Mouse (Mus musculus) C2C12 (cell line): ENCODE measurements around the gene Pde2a. TPM values are rescaled to one million over a fixed set of nuclear protein-coding genes. Genes with fewer than 3 reads are reported as not detected.

ENCODE experiments used
- H3K27me3 ChIP-seq: one replicate; pipeline ENCODE4 v1.6.1; 2011; ENCODE audit not compliant: control insufficient read depth, insufficient read depth, insufficient read length
- H3K36me3 ChIP-seq: one replicate; pipeline ENCODE4 v1.6.1; 2011; ENCODE audit not compliant: control insufficient read depth, insufficient read depth
- H3K4me3 ChIP-seq: one replicate; pipeline ENCODE4 v1.5.1; 2011; ENCODE audit warnings: mild to moderate bottlenecking, control low read depth; ENCODE audit not compliant: poor library complexity, insufficient read depth, severe bottlenecking
- H3K79me2 ChIP-seq: one replicate; pipeline ENCODE4 v1.6.1; 2011; ENCODE audit not compliant: control insufficient read depth, insufficient read depth
- H3K79me3 ChIP-seq: one replicate; pipeline ENCODE4 v1.6.1; 2011; ENCODE audit warnings: low read depth, control low read depth
- H3ac ChIP-seq: one replicate; pipeline ENCODE3; 2011; ENCODE audit warnings: low read depth; ENCODE audit not compliant: control insufficient read depth, insufficient read length
- CEBPB ChIP-seq: IDR thresholded peaks from one replicate; pipeline ENCODE4 v1.6.1; 2011; ENCODE audit warnings: low read depth, mild to moderate bottlenecking, control low read depth, moderate library complexity
- CTCF ChIP-seq: IDR thresholded peaks from one replicate; pipeline ENCODE4 v1.5.1; 2011; ENCODE audit not compliant: control insufficient read depth, insufficient read depth, insufficient read length
- FOSL1 ChIP-seq: IDR thresholded peaks from one replicate; pipeline ENCODE4 v1.8.0; 2011; ENCODE audit warnings: mild to moderate bottlenecking, low read length; ENCODE audit not compliant: poor library complexity, insufficient read depth, severe bottlenecking
- MAX ChIP-seq: IDR thresholded peaks from one replicate; pipeline ENCODE4 v1.6.1; 2011; ENCODE audit warnings: mild to moderate bottlenecking, control low read depth
- MYOD1 ChIP-seq: IDR thresholded peaks from one replicate; pipeline ENCODE4 v1.6.1; 2011; ENCODE audit warnings: low read depth; ENCODE audit not compliant: control insufficient read depth, insufficient read length
- MYOG ChIP-seq: IDR thresholded peaks from one replicate; pipeline ENCODE4 v1.6.1; 2011; ENCODE audit not compliant: control insufficient read depth, insufficient read length; ENCODE audit errors: extremely low read depth
- USF1 ChIP-seq: IDR thresholded peaks from one replicate; pipeline ENCODE4 v1.6.1; 2011; ENCODE audit warnings: low read depth, mild to moderate bottlenecking, control low read depth, moderate library complexity
- polyA plus RNA-seq: library from polyadenylated mRNA; unstranded; fragments of >200 nt; fragmentation: generic; extraction: Trizol; gene quantifications from one replicate; pipeline ENCODE4 v1.2.1, GENCODE M21; 2012; ENCODE audit warnings: missing spikeins

The Pde2a gene
- polyA plus RNA-seq, 1 experiment, result 2.9 TPM

DNA sequence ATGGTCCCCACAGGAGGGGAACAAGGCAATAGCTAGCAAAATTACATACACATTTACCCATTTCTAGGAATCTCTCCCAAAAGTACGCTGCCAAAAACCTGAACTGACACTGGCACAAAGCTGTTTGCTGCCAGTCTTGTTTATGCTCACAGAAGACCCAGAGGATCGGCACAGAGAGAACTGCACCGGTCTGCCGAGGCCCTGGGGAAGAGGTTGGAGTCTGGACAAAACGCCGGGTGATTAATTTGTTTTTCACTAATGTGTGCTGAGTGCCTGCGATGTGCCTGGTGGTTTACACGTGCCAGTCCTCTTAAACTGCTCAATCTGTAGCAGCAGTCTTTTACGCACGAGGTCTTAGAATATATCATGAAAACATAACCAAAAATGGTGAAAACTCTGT lies 113.6 kb downstream of the Pde2a start:
- Histone ChIP-seq H3K4me3 (no peak overlapping the region), H3K27me3 (peaks cover 10% of the 10 kb centered on the region), H3ac (no peak overlapping the region), H3K79me2 (no peaks in the 10 kb centered on the region), H3K79me3 (no peaks in the 10 kb centered on the region), H3K36me3 (no peaks in the 10 kb centered on the region)
- no peak for TF ChIP-seq MAX
- TF ChIP-seq MYOD1, result no peak
- TF ChIP-seq USF1, result no peak
- no peak for TF ChIP-seq CTCF
- TF ChIP-seq MYOG, result no peak
- no peak for TF ChIP-seq CEBPB
- no peak for TF ChIP-seq FOSL1

DNA sequence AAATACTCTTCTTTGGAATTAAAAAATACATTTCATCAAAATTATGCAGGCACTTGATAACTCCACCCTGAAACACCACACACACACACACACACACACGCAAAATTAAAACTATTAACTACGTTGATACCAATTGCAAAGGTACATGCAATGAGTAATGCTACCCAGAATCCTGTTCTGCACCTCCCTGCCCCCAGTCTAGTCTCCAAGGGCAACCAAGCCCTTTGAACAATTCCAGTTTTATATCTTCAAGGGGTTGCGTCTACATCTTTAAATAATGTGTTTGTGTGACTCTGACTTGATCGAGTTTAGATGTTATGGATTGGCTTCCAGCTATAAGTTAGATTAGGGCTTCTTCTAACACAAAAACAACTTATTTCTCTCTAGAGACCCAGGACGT lies 114.0 kb downstream of the Pde2a start:
- H3K27me3 ChIP-seq, result peaks cover 10% of the 10 kb centered on the region
- no peaks in the 10 kb centered on the region for H3K79me3 ChIP-seq
- H3K36me3 ChIP-seq, result no peaks in the 10 kb centered on the region
- H3K79me2 ChIP-seq, result no peaks in the 10 kb centered on the region
- no peak overlapping the region for H3K4me3 ChIP-seq
- no peak overlapping the region for H3ac ChIP-seq
- TF ChIP-seq USF1 (no peak), MAX (no peak), CTCF (no peak), MYOG (no peak), MYOD1 (no peak), CEBPB (no peak), FOSL1 (no peak)

DNA sequence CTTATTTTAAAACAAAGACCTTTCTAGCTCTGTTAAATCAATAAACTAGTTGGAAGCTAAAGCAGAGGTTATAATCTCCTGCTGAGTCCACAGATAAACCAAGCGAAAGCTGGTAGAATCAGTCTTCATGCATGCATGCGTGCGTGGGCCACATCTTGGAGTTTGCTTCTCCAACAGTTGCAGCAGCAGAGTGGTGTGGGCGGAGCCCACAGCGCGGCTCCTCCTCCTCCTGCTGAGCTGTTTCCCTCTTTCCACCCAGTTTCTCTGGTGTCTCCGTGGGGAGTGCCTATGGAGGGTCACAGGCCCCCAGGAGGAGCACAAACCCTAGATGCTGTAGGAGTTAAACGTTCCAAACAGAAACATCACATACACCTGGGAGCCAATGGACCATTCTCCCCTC lies 116.0 kb downstream of the Pde2a start:
- Histone ChIP-seq H3K27me3 (peaks cover 6% of the 10 kb centered on the region), H3K79me3 (no peaks in the 10 kb centered on the region), H3K79me2 (no peaks in the 10 kb centered on the region), H3K36me3 (no peaks in the 10 kb centered on the region), H3K4me3 (no peak overlapping the region), H3ac (no peak overlapping the region)
- no peak for TF ChIP-seq CTCF
- no peak for TF ChIP-seq USF1
- no peak for TF ChIP-seq MYOG
- no peak for TF ChIP-seq MAX
- TF ChIP-seq MYOD1, result no peak
- no peak for TF ChIP-seq CEBPB
- TF ChIP-seq FOSL1, result no peak

DNA sequence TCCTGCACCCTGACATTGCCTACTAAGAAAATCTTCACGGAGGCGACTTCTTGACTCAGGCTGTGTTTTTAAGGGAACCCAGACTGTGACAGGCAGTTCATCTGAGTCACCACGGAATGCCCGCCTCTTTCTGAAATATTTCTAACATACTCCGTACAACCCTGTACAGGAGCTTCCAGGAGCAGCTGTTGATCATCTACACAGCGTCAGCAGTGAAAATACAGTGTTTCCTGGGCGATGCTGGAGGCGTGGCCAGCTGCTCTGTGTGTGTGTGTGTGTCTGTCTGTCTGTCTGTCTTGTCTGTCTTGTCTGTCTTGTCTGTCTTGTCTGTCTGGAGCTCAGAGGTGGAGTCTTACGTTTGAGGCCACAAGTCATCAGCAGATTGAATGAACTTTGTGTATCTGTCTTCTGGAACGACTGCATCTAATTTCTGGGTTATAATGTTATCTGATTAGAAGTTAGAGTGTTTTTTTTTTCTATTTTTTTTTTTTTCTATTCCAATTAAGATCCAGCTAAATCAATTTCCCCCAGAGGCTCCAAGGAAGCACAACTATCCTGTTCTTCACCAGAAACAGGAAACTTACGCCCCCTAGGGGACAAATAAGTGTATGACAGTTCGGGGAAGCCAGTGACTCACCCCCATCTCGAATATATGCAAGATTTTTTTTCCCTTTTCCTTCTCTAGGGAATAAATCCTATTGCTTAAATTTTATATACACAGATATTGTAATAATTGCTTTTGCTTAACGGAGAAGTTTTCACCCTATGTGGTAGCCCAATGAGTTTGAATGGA lies 116.8 kb downstream of the Pde2a start:
- peaks cover 7% of the 10 kb centered on the region for H3K27me3 ChIP-seq
- H3K36me3 ChIP-seq, result no peaks in the 10 kb centered on the region
- TF ChIP-seq CTCF (no peak), MAX (no peak), CEBPB (no peak), USF1 (no peak), MYOD1 (no peak), MYOG (no peak), FOSL1 (no peak)
- H3K79me2 ChIP-seq, result no peaks in the 10 kb centered on the region
- no peaks in the 10 kb centered on the region for H3K79me3 ChIP-seq
- no peak overlapping the region for H3K4me3 ChIP-seq
- no peak overlapping the region for H3ac ChIP-seq

DNA sequence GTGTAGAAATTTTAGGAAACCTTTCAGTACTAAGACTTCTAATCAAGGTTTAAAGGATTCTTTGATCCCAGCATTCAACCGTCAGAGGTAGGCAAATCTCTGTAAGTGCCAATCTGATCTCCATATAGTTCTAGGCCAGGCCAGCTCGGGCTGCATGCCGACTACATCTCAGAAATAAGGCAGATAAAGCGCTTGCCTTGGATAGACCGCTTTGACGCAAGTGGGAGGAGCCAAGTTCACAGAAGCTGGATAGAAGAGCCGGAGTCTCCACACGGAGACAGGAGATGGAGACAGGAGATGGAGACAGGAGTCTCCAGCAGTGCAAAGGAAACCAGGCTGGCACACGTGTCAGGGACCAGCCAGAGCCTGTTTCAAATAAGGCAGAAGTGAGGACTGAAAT lies 118.3 kb downstream of the Pde2a start:
- Histone ChIP-seq H3K36me3 (no peaks in the 10 kb centered on the region), H3K79me2 (no peaks in the 10 kb centered on the region), H3K4me3 (no peak overlapping the region), H3ac (no peak overlapping the region), H3K27me3 (peaks cover 5% of the 10 kb centered on the region), H3K79me3 (no peaks in the 10 kb centered on the region)
- no peak for TF ChIP-seq MYOG
- no peak for TF ChIP-seq CEBPB
- TF ChIP-seq USF1, result no peak
- TF ChIP-seq CTCF, result no peak
- no peak for TF ChIP-seq FOSL1
- no peak for TF ChIP-seq MYOD1
- TF ChIP-seq MAX, result no peak

DNA sequence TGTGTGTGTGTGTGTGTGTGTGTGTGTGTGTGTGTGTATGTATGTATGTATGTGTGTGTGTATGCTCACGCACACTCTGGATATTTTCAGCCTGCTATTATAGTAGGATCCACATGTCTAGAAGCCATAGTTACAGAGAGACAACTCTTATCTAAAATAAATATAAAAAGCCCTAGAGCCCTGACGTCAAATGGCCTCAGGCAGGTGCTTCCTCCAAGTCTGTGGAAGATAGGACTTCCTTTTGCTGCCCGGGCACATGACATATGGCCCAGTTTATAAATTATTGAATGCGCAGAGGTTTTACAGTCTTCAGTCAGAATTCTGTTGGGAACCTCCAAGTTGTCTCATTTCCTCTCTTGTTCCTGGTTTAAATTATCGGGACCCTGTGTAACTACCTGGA lies 119.2 kb downstream of the Pde2a start:
- no peaks in the 10 kb centered on the region for H3K79me2 ChIP-seq
- H3K36me3 ChIP-seq, result no peaks in the 10 kb centered on the region
- no peak overlapping the region for H3K4me3 ChIP-seq
- H3K79me3 ChIP-seq, result no peaks in the 10 kb centered on the region
- H3ac ChIP-seq, result no peak overlapping the region
- peaks cover 5% of the 10 kb centered on the region for H3K27me3 ChIP-seq
- TF ChIP-seq MYOG (no peak), MAX (no peak), FOSL1 (no peak)
